Mouse (Mus musculus): ENCODE results near the gene Ric1.

DNA sequence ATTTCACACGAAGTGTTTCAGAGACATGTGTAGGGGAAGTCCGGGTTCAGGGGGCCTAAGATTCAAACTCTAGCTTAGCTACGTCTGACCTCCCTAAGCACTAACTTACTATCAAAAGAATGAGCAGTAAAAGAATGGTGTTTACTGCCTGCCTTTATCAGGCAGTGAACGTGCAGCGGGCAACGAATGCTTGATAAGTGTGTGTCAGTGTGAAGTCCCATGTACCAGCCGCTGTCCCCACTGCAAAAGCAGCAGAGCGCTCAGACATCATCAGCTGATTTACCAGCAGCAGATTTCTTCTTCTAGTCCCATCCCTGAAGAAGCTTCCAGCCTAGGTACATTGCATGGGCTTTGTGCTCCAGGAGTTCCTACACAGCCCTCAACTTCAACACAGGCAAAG, 49.7 kb upstream of the Ric1 start:
- TF ChIP-seq CTCF (IDR thresholded peaks at IDR 0.05; ENCODE audit: low read depth, low read length): no peak
- TF ChIP-seq GATA1 (IDR thresholded peaks at IDR 0.05; ENCODE audit: borderline replicate concordance, low read length): no peak
- no peak for TF ChIP-seq POLR2AphosphoS5 (IDR thresholded peaks at IDR 0.05; ENCODE audit: insufficient replicate concordance, low read depth, low read length)
- no peak for TF ChIP-seq TAL1 (conservative IDR thresholded peaks at IDR 0.05; ENCODE audit: low read depth, low read length)
- no peak for TF ChIP-seq GATA2 (IDR thresholded peaks at IDR 0.05; ENCODE audit: borderline replicate concordance, low read depth, low read length)
